Mouse (Mus musculus): Measurements from ENCODE around the gene Palm3. TPM values are rescaled to one million over a fixed set of nuclear protein-coding genes. Genes with fewer than 3 reads are reported as not detected.
A peak's percentile ranks its signal among the peaks of the same experiment; 100 is the strongest.

Palm3 gene
- 0.42 and 0.89 TPM in 2 replicates for polyA plus RNA-seq (2012; rRNA removed)

DNA sequence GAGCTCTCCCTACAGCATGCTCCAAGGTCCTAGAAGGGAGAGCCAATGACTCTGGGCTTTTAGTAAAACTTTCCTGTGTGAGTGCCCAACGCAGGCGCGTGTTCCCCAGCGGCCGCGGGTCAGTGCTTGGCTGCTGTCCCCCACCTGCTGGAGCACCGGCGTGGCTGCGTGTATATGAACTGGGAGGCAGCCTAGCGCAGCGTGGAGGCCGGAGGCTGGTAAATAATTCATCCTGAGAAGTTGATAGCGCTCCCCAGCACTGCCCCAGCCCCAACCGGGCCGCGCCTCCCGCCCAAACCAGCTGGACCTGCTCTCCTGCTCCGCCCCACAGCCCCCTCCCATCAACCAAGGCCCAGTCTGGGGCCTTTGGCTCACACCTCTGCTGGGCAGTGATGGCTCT is at the start of gene Palm3:
TSS of gene Palm3 (plus strand) at position 376 of the 400 bp plus-strand sequence.
- TF ChIP-seq POLR2A (IDR thresholded peaks at IDR 0.05; ENCODE audit: borderline replicate concordance, extremely low read depth, low read depth, low read length) (no peak), CTCF (IDR thresholded peaks at IDR 0.05; ENCODE audit: insufficient read depth, low read length) (no peak)
- Histone ChIP-seq H3K4me3 (replicated peaks; ENCODE audit: extremely low read depth, low read depth, low read length) (no peak within 1 kb of the TSS), H3K4me1 (ENCODE audit: control insufficient read depth, insufficient read depth, low read length) (no peaks in the 10 kb centered on the region; the same call in none of the 2 replicates)
- WGBS: 20% methylated on average over 18 of the region's 18 CpGs
- no peak for DNase-seq

DNA sequence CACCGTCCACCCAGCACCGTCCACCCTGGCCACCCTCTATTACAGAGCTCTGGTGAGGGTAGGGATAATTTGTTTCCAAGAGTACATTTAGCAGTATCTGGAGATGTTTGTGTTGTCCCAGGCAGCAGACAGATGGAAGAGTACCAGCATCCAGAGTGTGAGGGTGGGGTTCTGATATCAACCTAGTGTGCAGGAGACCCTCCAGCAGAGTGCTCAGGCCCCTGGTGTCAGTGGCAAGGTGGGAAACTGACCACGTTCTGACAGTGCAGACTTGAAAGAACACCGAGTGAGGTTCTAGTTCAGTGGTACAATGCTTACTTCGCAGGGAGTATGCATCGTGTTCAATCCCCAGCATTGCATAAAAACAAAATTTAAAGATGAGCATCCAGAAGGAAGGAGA is 49.6 kb upstream of the Palm3 start:
- no peak for DNase-seq
- Histone ChIP-seq H3K4me1 (ENCODE audit: control insufficient read depth, insufficient read depth, low read length) (peaks cover 8% of the 10 kb centered on the region), H3K4me3 (replicated peaks; ENCODE audit: extremely low read depth, low read depth, low read length) (no peak overlapping the region)
- 78% methylated on average over 6 of the region's 6 CpGs for WGBS
- TF ChIP-seq POLR2A (IDR thresholded peaks at IDR 0.05; ENCODE audit: borderline replicate concordance, extremely low read depth, low read depth, low read length) (no peak), CTCF (IDR thresholded peaks at IDR 0.05; ENCODE audit: insufficient read depth, low read length) (no peak)

DNA sequence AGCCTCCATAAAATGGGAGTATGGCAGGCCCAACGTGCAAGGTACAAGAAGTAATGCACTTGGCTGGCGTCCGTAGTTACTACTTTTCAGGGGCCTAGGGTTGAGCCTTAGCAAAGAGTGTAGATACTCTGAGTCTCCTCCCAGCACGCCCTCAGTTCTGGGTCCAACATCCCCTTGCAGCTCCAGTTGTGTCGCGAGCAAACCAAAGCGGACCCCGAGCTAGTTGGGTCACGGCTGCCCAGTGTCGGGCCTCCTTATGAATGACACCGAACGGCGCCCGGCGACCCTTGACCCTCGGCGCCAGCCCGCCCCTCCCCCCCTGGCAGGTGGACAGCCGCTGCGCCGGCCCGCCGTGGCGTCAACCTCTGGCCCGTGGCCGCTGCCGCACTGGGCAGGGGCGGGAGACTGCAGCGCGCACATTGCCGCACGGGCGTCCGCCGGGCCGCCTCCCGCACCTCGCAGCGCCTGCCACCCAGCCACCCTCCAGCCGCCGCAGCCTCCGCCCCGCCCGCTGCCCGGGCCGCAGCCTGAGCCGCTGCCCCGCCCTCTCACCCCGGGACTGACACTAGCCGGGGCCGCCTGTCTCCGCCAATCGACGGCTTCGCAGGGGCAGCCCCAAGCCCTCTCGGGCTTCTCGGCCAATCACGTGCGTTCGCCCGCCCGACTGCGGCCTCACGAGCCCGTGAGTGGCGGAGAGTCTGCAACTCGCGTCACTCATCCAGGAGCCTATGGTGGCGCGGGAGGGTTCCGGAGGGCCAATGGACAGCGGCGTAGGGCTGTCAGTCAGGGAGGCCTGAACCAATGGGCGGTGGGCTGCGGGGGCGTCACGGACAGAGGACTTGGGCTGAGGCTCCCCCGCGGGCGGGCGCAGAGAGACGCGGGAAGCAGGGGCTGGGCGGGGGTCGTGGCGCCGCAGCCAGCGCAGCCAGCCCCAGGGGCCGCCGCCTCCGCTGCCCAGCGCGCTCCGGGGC is 48.8 kb upstream of the Palm3 start, which contains the start of gene Prkaca:
TSS of gene Prkaca (plus strand) at position 844 of the 971 bp plus-strand sequence.
- peak; percentile 93 for DNase-seq
- H3K4me3 ChIP-seq (replicated peaks; ENCODE audit: extremely low read depth, low read depth, low read length): peak within 1 kb of the TSS; percentile 93
- peaks cover 14% of the 10 kb centered on the region for H3K4me1 ChIP-seq (ENCODE audit: control insufficient read depth, insufficient read depth, low read length)
- TF ChIP-seq POLR2A (IDR thresholded peaks at IDR 0.05; ENCODE audit: borderline replicate concordance, extremely low read depth, low read depth, low read length) (peak; percentile 50; the same call in 1 of the 2 replicates), CTCF (IDR thresholded peaks at IDR 0.05; ENCODE audit: insufficient read depth, low read length) (no peak)
- under 1% methylated on average over 80 of the region's 94 CpGs for WGBS

DNA sequence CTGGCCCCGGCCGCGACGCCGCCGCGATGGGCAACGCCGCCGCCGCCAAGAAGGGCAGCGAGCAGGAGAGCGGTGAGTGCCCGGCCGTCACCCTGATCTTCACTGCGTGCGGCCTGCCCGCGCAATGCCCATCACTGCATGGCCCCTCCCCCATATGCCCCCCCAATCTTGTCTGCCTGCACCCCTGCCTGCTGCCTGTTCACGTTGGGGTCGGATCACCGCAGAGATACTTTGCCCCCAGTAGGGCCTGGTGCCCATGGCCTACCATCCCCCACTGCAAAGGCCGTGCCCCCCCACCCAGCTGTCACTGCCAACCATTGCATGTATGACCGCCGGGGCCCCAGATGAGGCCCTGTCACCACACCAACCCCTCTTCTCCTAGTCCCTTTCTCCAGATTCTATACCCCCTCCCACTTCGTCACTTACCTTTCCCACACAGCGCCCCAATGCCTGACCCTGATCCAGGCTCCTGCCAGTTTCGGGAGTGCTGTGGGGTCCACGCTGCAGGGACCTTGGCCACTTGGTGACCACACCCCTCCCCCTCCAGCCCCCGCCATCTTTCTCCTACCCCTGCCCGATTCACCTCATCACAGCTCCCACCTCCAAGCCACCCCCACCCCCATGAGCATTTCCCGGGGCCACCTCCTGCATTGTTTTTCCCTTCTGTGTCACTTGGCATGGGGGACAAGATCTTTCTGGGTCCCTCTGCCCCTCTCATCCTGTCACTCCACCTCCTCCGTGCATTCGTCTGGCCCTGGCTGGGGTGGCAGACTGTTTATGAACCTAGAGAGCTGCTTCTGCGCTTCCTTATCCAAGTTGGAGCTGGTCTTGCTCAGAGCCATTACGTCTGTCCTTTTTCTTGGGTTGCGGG is 47.9 kb upstream of the Palm3 start:
- WGBS: 3% methylated on average over 37 of the region's 37 CpGs
- DNase-seq: peak; percentile 35

DNA sequence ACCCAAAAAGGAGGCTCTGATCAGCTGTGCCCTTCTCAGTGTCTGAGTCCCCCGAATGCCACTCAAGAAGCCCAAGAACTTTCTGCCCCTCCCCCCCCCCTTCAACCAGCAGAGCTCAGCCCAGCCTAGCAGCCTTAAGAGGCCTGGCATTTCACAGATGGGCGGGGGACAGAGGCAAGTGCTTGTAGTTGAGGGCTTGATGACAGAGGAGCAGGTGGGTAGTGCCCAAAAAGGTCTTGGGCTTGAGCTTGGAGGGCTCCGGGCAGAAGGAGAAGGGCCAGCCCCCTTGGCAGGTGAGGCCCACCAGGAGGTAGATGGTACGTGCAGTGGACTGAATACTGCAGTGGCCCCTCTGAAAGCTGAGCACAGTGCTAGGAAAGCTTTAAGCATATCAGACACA is 46.8 kb upstream of the Palm3 start:
- peak; percentile 51 for DNase-seq
- Histone ChIP-seq H3K4me1 (ENCODE audit: control insufficient read depth, insufficient read depth, low read length) (peaks cover 18% of the 10 kb centered on the region), H3K4me3 (replicated peaks; ENCODE audit: extremely low read depth, low read depth, low read length) (no peak overlapping the region)
- WGBS: 64% methylated on average over 4 of the region's 4 CpGs
- TF ChIP-seq POLR2A (IDR thresholded peaks at IDR 0.05; ENCODE audit: borderline replicate concordance, extremely low read depth, low read depth, low read length): no peak
- TF ChIP-seq CTCF (IDR thresholded peaks at IDR 0.05; ENCODE audit: insufficient read depth, low read length): no peak

More for the DNA sequence above, 47.9 kb upstream of the Palm3 start:
- no peak for TF ChIP-seq CTCF (IDR thresholded peaks at IDR 0.05; ENCODE audit: insufficient read depth, low read length)
- TF ChIP-seq POLR2A (IDR thresholded peaks at IDR 0.05; ENCODE audit: borderline replicate concordance, extremely low read depth, low read depth, low read length): no peak
- Histone ChIP-seq H3K4me1 (ENCODE audit: control insufficient read depth, insufficient read depth, low read length) (peaks cover 18% of the 10 kb centered on the region), H3K4me3 (replicated peaks; ENCODE audit: extremely low read depth, low read depth, low read length) (peak overlapping the region; percentile 93)

DNA sequence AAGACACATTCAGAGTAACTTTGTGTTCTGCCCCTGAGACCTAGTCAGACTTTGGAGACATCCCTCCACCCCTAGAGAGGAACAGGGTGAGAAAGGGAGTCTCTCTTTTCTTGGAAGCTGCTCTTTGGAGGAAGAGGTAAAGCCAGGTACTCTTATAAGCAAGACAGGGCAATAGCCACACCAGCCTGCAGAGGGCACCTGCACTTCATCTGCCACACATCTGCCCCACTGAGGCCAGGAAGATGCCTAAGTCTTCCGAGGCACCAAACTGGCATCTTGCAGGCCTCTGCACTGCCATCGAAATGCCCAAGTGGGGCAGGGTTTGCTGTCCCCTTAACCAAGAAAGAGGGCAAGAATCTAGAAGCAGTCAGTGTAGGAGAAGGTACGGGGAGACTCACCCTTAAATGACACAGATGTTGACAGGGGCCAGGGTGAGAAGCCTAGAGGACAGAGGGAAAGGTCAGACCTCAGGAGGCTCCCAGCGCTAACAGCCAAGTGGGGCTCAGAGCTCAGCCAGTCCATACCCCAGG is 45.1 kb upstream of the Palm3 start:
- 71% methylated on average over 4 of the region's 4 CpGs for WGBS

DNA sequence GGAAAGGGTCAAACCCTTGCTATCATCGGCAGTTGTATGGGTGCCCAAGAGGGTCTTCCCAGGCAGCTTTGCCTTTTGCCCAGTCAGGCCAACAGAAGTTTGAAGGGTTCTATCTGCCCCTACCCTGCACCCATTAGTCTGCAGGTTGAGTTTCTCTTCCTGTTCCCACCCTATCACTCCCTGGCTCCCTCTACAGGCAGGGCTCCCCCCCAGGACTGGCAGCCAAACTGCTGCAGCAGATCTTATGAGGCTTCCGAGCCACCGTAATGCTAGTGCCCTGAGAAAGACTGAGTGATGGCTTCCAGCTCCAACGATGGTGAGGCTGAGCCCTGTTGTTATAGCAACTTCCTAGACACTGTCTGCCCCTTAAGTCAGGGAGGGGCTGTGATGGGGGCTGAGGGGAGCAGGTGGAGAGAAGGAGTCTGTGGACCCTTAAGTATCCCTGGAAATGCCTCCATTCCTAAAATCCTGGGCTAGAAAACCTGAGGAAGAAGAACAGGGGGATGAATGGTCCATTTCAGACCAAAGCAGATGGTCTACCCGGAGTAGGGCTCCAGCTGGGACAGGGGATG is 44.4 kb upstream of the Palm3 start:
- no peak for DNase-seq
- Histone ChIP-seq H3K4me1 (ENCODE audit: control insufficient read depth, insufficient read depth, low read length) (peaks cover 18% of the 10 kb centered on the region), H3K4me3 (replicated peaks; ENCODE audit: extremely low read depth, low read depth, low read length) (no peak overlapping the region)
- TF ChIP-seq POLR2A (IDR thresholded peaks at IDR 0.05; ENCODE audit: borderline replicate concordance, extremely low read depth, low read depth, low read length) (no peak), CTCF (IDR thresholded peaks at IDR 0.05; ENCODE audit: insufficient read depth, low read length) (no peak)
- WGBS: 72% methylated on average over 5 of the region's 5 CpGs

More for the DNA sequence above, 45.1 kb upstream of the Palm3 start:
- TF ChIP-seq CTCF (IDR thresholded peaks at IDR 0.05; ENCODE audit: insufficient read depth, low read length) (peak; percentile 72), POLR2A (IDR thresholded peaks at IDR 0.05; ENCODE audit: borderline replicate concordance, extremely low read depth, low read depth, low read length) (no peak)
- DNase-seq: peak; percentile 45
- no peak overlapping the region for H3K4me3 ChIP-seq (replicated peaks; ENCODE audit: extremely low read depth, low read depth, low read length)
- peaks cover 18% of the 10 kb centered on the region for H3K4me1 ChIP-seq (ENCODE audit: control insufficient read depth, insufficient read depth, low read length)

DNA sequence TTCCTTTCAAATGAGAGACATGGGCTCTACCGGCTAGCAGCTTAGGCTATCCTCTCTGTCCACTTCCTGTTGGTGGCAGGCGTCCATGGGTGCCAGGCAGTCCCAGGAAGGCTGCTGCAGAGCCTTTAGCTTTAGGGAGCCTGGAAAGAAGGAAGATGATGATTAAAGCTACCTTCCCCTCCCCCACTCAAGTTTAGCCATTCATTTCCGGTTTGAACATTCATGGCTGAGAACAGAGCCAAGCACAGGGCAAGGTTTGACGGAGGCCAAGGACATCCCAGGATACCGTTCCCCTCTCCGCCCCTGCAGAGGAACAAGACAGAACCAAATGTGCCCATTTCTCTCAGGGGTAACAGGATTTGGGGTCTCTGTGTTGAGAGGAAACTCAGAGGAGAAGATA is 43.6 kb upstream of the Palm3 start:
- TF ChIP-seq POLR2A (IDR thresholded peaks at IDR 0.05; ENCODE audit: borderline replicate concordance, extremely low read depth, low read depth, low read length): no peak
- no peak for TF ChIP-seq CTCF (IDR thresholded peaks at IDR 0.05; ENCODE audit: insufficient read depth, low read length)
- DNase-seq: no peak
- 21% methylated on average over 6 of the region's 6 CpGs for WGBS
- Histone ChIP-seq H3K4me1 (ENCODE audit: control insufficient read depth, insufficient read depth, low read length) (peaks cover 18% of the 10 kb centered on the region), H3K4me3 (replicated peaks; ENCODE audit: extremely low read depth, low read depth, low read length) (no peak overlapping the region)
